Mouse (Mus musculus) subcutaneous adipose tissue, adult 2 months (tissue): ENCODE data around the gene Myg1. TPM values are rescaled to one million over a fixed set of nuclear protein-coding genes. Genes with fewer than 3 reads are reported as not detected.

ENCODE experiments used
- polyA plus RNA-seq: library from polyadenylated mRNA; depleted of rRNA; stranded (reverse); fragments of >200 nt; gene quantifications from 2 replicates; pipeline ENCODE4 v1.2.3, GENCODE M21; 2012; ENCODE audit warnings: low replicate concordance; rRNA removed

Gene Myg1
- polyA plus RNA-seq: 44.8 and 74.2 TPM in 2 replicates

GRCm38 (mm10) chr15:102331610-102332015 is at the start of gene Myg1:
TSS of gene Myg1 (plus strand) at chr15:102331709.

GRCm38 (mm10) chr15:102295633-102296367 is 35.7 kb upstream of the Myg1 start, which contains the start of gene Espl1:
TSS of gene Espl1 (plus strand) at chr15:102296266.

GRCm38 (mm10) chr15:102326022-102326576 is 5.4 kb upstream of the Myg1 start, which contains the start of gene Pfdn5:
TSS of gene Pfdn5 (plus strand) at chr15:102326116.

GRCm38 (mm10) chr15:102350138-102350941 is 18.8 kb downstream of the Myg1 start, which contains the start of gene Aaas:
TSS of gene Aaas (minus strand) at chr15:102350771.

GRCm38 (mm10) chr15:102366733-102367344 is 35.3 kb downstream of the Myg1 start, which contains the start of gene Sp7:
TSS of gene Sp7 (minus strand) at chr15:102367182.

Other genes with a start within 250 kb of the Myg1 start
- gene Tns2, start 231.3 kb upstream of the Myg1 start, polyA plus RNA-seq: 150 and 234 TPM in 2 replicates
- 33.0 and 40.9 TPM in 2 replicates for gene Spryd3, start 195.5 kb upstream of the Myg1 start, polyA plus RNA-seq
- gene Igfbp6, start 187.3 kb upstream of the Myg1 start, polyA plus RNA-seq: 189 and 436 TPM in 2 replicates
- gene Soat2, start 181.2 kb upstream of the Myg1 start, polyA plus RNA-seq: 0.47 and 1.2 TPM in 2 replicates
- 29.3 and 49.5 TPM in 2 replicates for gene Zfp740, start 128.5 kb upstream of the Myg1 start, polyA plus RNA-seq
- 247 and 354 TPM in 2 replicates for gene Csad, start 127.0 kb upstream of the Myg1 start, polyA plus RNA-seq
- 6.4 and 14.8 TPM in 2 replicates for gene Itgb7, start 99.8 kb upstream of the Myg1 start, polyA plus RNA-seq
- gene Rarg, start 74.2 kb upstream of the Myg1 start, polyA plus RNA-seq: 51.9 and 67.6 TPM in 2 replicates
- gene Gm9918, start 61.1 kb upstream of the Myg1 start, polyA plus RNA-seq: 0.11 and 0.48 TPM in 2 replicates
- 111 and 118 TPM in 2 replicates for gene Mfsd5, start 52.3 kb upstream of the Myg1 start, polyA plus RNA-seq
- gene Espl1, start 35.4 kb upstream of the Myg1 start, polyA plus RNA-seq: 2.7 and 6.0 TPM in 2 replicates
- 128 and 134 TPM in 2 replicates for gene Pfdn5, start 5.6 kb upstream of the Myg1 start, polyA plus RNA-seq
- 28.0 and 43.4 TPM in 2 replicates for gene Aaas, start 19.1 kb downstream of the Myg1 start, polyA plus RNA-seq
- 0.33 and 0.69 TPM in 2 replicates for gene Sp7, start 35.5 kb downstream of the Myg1 start, polyA plus RNA-seq
- 15.4 and 32.6 TPM in 2 replicates for gene Sp1, start 74.4 kb downstream of the Myg1 start, polyA plus RNA-seq
- gene Amhr2, start 113.7 kb downstream of the Myg1 start, polyA plus RNA-seq: 10.6 and 12.4 TPM in 2 replicates
- gene Prr13, start 127.3 kb downstream of the Myg1 start, polyA plus RNA-seq: 145 and 150 TPM in 2 replicates
- gene Pcbp2, start 138.8 kb downstream of the Myg1 start, polyA plus RNA-seq: 503 and 615 TPM in 2 replicates
- not detected in 2 replicates for gene Gm10337, start 172.0 kb downstream of the Myg1 start, polyA plus RNA-seq
- gene Map3k12, start 185.4 kb downstream of the Myg1 start, polyA plus RNA-seq: 11.1 and 27.7 TPM in 2 replicates
- 62.5 and 90.9 TPM in 2 replicates for gene Tarbp2, start 186.5 kb downstream of the Myg1 start, polyA plus RNA-seq
- 10.2 and 11.7 TPM in 2 replicates for gene Npff, start 193.2 kb downstream of the Myg1 start, polyA plus RNA-seq